Mouse (Mus musculus) CH12.LX (cell line): ENCODE results near the gene Cfdp1. TPM values are rescaled to one million over a fixed set of nuclear protein-coding genes. Genes with fewer than 3 reads are reported as not detected.

Source experiments
- DNase-seq: peaks from one replicate; pipeline ENCODE4 v3.0.0-alpha.2; 2013; ENCODE audit errors: extremely low read depth
- H3K27ac ChIP-seq: 2 replicates; pipeline ENCODE4 v1.5.1; 2012; ENCODE audit warnings: low read depth, mild to moderate bottlenecking, control low read depth, moderate library complexity; ENCODE audit not compliant: insufficient read depth
- H3K27me3 ChIP-seq: replicated peaks from 2 replicates; pipeline ENCODE3; 2012; ENCODE audit warnings: inconsistent platforms
- H3K36me3 ChIP-seq, 2 experiments: replicated peaks in 1 of 2; 2 replicates each; pipeline versions ENCODE3 to v1.6.1; 2012; ENCODE audit warnings: inconsistent platforms in 1 of 2, low read length in 1 of 2, mild to moderate bottlenecking in 1 of 2, mixed read lengths in 1 of 2, moderate library complexity in 1 of 2; ENCODE audit not compliant: control insufficient read depth in 1 of 2, insufficient read depth in 1 of 2
- H3K4me1 ChIP-seq, 2 experiments: 2 replicates each; pipeline ENCODE4 v1.6.1; 2012; ENCODE audit warnings: inconsistent platforms in 1 of 2, moderate library complexity in 1 of 2; ENCODE audit not compliant: insufficient read depth in 2 of 2, control insufficient read depth in 1 of 2
- H3K4me2 ChIP-seq: 2 replicates; pipeline ENCODE4 v1.6.1; 2012; ENCODE audit warnings: low read depth, mild to moderate bottlenecking, control low read depth; ENCODE audit not compliant: poor library complexity, insufficient read depth, severe bottlenecking
- H3K4me3 ChIP-seq, 3 experiments: fragments of 150-350 bp in 1 of 3; sonication (generic) in 1 of 3; replicated peaks in 1 of 3; 2 replicates each; pipeline versions ENCODE3 to v1.5.1; 2011 to 2012; ENCODE audit warnings: low read depth in 2 of 3, low read length in 2 of 3, mild to moderate bottlenecking in 2 of 3, moderate library complexity in 2 of 3, control low read depth in 1 of 3, improper control_type of control experiment in 1 of 3, inconsistent platforms in 1 of 3, mixed read lengths in 1 of 3; ENCODE audit not compliant: poor library complexity in 1 of 3
- H3K79me2 ChIP-seq: replicated peaks from 2 replicates; pipeline ENCODE4 v1.6.1; 2012; ENCODE audit warnings: mild to moderate bottlenecking, moderate library complexity; ENCODE audit not compliant: control insufficient read depth, poor library complexity, insufficient read depth, severe bottlenecking; ENCODE audit errors: extremely low read depth
- H3K9ac ChIP-seq: 2 replicates; pipeline ENCODE4 v1.6.1; 2012; ENCODE audit warnings: low read depth, mild to moderate bottlenecking, control low read depth, moderate library complexity; ENCODE audit not compliant: insufficient read depth
- H3K9me3 ChIP-seq: replicated peaks from 2 replicates; pipeline ENCODE3; 2012; ENCODE audit warnings: low read length, inconsistent platforms, mixed read lengths
- BHLHE40 ChIP-seq: IDR thresholded peaks from 2 replicates; pipeline ENCODE4 v1.6.1; 2011; ENCODE audit warnings: mild to moderate bottlenecking, low read depth, low read length, improper control_type of control experiment
- CHD2 ChIP-seq: IDR thresholded peaks from 2 replicates; pipeline ENCODE4 v1.6.1; 2011; ENCODE audit warnings: low read length, improper control_type of control experiment
- E2F4 ChIP-seq: IDR thresholded peaks from 2 replicates; pipeline ENCODE4 v1.6.1; 2011; ENCODE audit warnings: low read depth, low read length, improper control_type of control experiment; ENCODE audit not compliant: insufficient replicate concordance
- EP300 ChIP-seq: IDR thresholded peaks from 2 replicates; pipeline ENCODE4 v1.6.1; 2011; ENCODE audit warnings: low read length, improper control_type of control experiment
- GABPA ChIP-seq: IDR thresholded peaks from 2 replicates; pipeline ENCODE4 v1.6.1; 2012; ENCODE audit warnings: low read depth, low read length, improper control_type of control experiment, inconsistent platforms; ENCODE audit not compliant: insufficient replicate concordance
- JUN ChIP-seq: IDR thresholded peaks from 2 replicates; pipeline ENCODE4 v1.6.1; 2011; ENCODE audit warnings: low read depth, mild to moderate bottlenecking, low read length, improper control_type of control experiment, moderate library complexity; ENCODE audit not compliant: insufficient read depth
- MAFK ChIP-seq: IDR thresholded peaks from 2 replicates; pipeline ENCODE4 v1.6.1; 2011; ENCODE audit warnings: low read length, improper control_type of control experiment; ENCODE audit not compliant: insufficient replicate concordance
- MXI1 ChIP-seq: IDR thresholded peaks from 2 replicates; pipeline ENCODE4 v1.6.1; 2011; ENCODE audit warnings: mild to moderate bottlenecking, low read depth, low read length, improper control_type of control experiment
- NELFE ChIP-seq: IDR thresholded peaks from 2 replicates; pipeline ENCODE4 v1.6.1; 2011; ENCODE audit warnings: low read depth, low read length, improper control_type of control experiment
- NRF1 ChIP-seq: IDR thresholded peaks from 2 replicates; pipeline ENCODE4 v1.6.1; 2014; ENCODE audit warnings: low read depth, mild to moderate bottlenecking, inconsistent platforms, low read length, improper control_type of control experiment, moderate library complexity
- RAD21 ChIP-seq: IDR thresholded peaks from 2 replicates; pipeline ENCODE4 v1.6.1; 2011; ENCODE audit warnings: low read depth, mild to moderate bottlenecking, low read length, improper control_type of control experiment, moderate library complexity
- RCOR1 ChIP-seq: conservative IDR thresholded peaks from 2 replicates; pipeline ENCODE4 v1.6.1; 2012; ENCODE audit warnings: low read depth, mild to moderate bottlenecking, inconsistent platforms, low read length, improper control_type of control experiment
- TCF12 ChIP-seq: IDR thresholded peaks from 2 replicates; pipeline ENCODE4 v1.6.1; 2014; ENCODE audit warnings: low read depth, mild to moderate bottlenecking, inconsistent platforms, low read length, improper control_type of control experiment
- ZC3H11A ChIP-seq: IDR thresholded peaks from 2 replicates; pipeline ENCODE4 v1.6.1; 2012; ENCODE audit warnings: low read depth, mild to moderate bottlenecking, inconsistent platforms, low read length, improper control_type of control experiment
- dilution Hi-C: fragments of 300-500 bp; cut with MboI; formaldehyde crosslinking; loops from 2 replicates; pipeline ENCODE4 v1.14.3; 2020; ENCODE audit warnings: low sequenced_read_pairs; ENCODE audit not compliant: extremely low pct_unique_long_range_greater_than_20kb, extremely low pct_ligation_motif_present
- in situ Hi-C: fragments of 300-500 bp; cut with MboI; formaldehyde crosslinking; loops from 3 replicates; pipeline ENCODE4 v1.14.3; 2019; ENCODE audit warnings: low sequenced_read_pairs, low pct_ligation_motif_present, low pct_unique_long_range_greater_than_20kb, mixed read lengths
- polyA plus RNA-seq: library from polyadenylated mRNA; unstranded; fragments of >175 nt; gene quantifications from 2 replicates; pipeline ENCODE4 v1.2.1, GENCODE M21; 2012; ENCODE audit warnings: low read depth; ENCODE audit not compliant: insufficient read length
- total RNA-seq, 2 experiments: library from RNA; depleted of rRNA; stranded (reverse); fragments of 300-350 nt in 1 of 2; fragments of >200 nt in 1 of 2; gene quantifications; 2 replicates each; pipeline ENCODE4 v1.2.3; 2012 to 2014

Cfdp1 gene
- total and polyA plus RNA-seq, 3 experiments, result 113 to 210 (median 169) TPM

DNA sequence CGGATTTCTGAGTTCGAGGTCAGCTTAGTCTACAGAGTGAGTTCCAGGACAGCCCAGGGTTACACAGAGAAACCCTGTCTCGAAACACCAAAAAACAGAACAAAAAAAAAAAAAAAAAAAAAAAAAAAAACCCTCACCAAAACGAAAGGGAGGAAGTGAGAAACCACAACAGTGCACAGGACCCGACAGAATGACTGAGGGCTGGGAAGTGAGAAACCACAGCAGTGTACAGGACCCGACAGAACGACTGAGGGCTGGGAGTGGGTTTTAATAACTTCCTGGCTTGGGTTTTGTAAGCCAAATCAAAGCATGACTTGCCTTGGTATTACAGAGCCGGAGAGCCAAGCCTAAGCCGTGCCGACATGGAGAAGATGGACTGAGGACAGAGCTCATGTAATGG lies 32.9 kb downstream of the Cfdp1 start (continued):
- no peak for TF ChIP-seq ZC3H11A
- 0 out of 2 replicates have a peak, but pooled peaks have one; percentile 10 for TF ChIP-seq NELFE
- TF ChIP-seq BHLHE40, result peak; percentile 97
- peak; percentile 88 for TF ChIP-seq CHD2
- TF ChIP-seq EP300, result peak; percentile 100
- TF ChIP-seq MAFK, result peak; percentile 99
- peak; percentile 100 for TF ChIP-seq RCOR1
- TF ChIP-seq, all 38 proteins: peak for 24

DNA sequence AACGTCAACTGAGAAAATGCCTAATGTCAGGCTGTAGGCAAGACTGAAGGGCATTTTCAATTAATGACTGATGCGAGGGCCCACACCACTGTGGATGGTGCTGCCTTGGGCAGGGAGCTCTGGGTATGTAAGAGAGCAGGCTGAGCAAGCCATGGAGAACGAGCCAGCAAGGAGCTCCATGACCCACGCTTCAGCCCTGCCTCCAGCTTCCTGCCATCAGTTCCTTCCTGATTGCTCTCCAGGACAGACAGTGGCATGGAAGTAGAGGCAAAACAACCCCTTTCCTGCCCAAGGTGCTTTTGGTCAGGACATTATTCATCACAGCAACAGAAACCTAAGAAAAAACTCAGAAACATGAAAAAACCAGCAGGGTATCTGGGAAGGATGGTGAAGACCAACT lies 33.4 kb downstream of the Cfdp1 start:
- no peak overlapping the region for H3K9ac ChIP-seq
- H3K4me2 ChIP-seq, result no peak overlapping the region; the same call in 1 of the 2 replicates
- no peak for DNase-seq
- no peaks in the 10 kb centered on the region for H3K27me3 ChIP-seq
- no peak overlapping the region for H3K27ac ChIP-seq
- no peaks in the 10 kb centered on the region for H3K79me2 ChIP-seq
- no peak for TF ChIP-seq EP300
- in situ Hi-C loops (loop anchor here (10.0 kb wide), 1 partner anchor 46 kb away; no protein-coding TSS in a partner anchor), dilution Hi-C loops (no loop called here)
- peaks cover 21 to 67% of the 10 kb centered on the region in 2 experiments for H3K36me3 ChIP-seq
- H3K4me3 ChIP-seq, result no peak overlapping the region
- H3K4me1 ChIP-seq, result peaks cover 12 to 16% of the 10 kb centered on the region in 2 experiments
- H3K9me3 ChIP-seq, result peaks cover 3% of the 10 kb centered on the region

GRCm38 (mm10) chr8:111820018-111820417 lies 34.1 kb downstream of the Cfdp1 start:
- H3K79me2 ChIP-seq, result no peaks in the 10 kb centered on the region
- H3K4me2 ChIP-seq, result no peak overlapping the region
- dilution Hi-C loops (no loop called here), in situ Hi-C loops (loop anchor here (10.0 kb wide), 1 partner anchor 45 kb away; no protein-coding TSS in a partner anchor)
- no peak overlapping the region for H3K27ac ChIP-seq
- H3K9me3 ChIP-seq, result peaks cover 3% of the 10 kb centered on the region
- no peaks in the 10 kb centered on the region for H3K27me3 ChIP-seq
- DNase-seq, result no peak
- peaks cover 22 to 69% of the 10 kb centered on the region in 2 experiments for H3K36me3 ChIP-seq
- H3K4me3 ChIP-seq, result no peak overlapping the region
- TF ChIP-seq RAD21 (no peak), E2F4 (no peak), TCF12 (no peak), CHD2 (no peak)
- peaks cover 12 to 16% of the 10 kb centered on the region in 2 experiments for H3K4me1 ChIP-seq
- H3K9ac ChIP-seq, result no peak overlapping the region

GRCm38 (mm10) chr8:111818556-111818955 lies 35.5 kb downstream of the Cfdp1 start:
- H3K79me2 ChIP-seq, result no peaks in the 10 kb centered on the region
- dilution Hi-C loops, result no loop called here
- no peak overlapping the region for H3K4me3 ChIP-seq
- H3K36me3 ChIP-seq, result peaks cover 25 to 71% of the 10 kb centered on the region in 2 experiments
- TF ChIP-seq GABPA (no peak), JUN (no peak), TCF12 (no peak), NRF1 (no peak), MXI1 (no peak)
- no peak for DNase-seq
- peaks cover 3% of the 10 kb centered on the region for H3K9me3 ChIP-seq
- H3K4me1 ChIP-seq, result peaks cover 15 to 16% of the 10 kb centered on the region in 2 experiments
- no peak overlapping the region for H3K9ac ChIP-seq
- no peak overlapping the region for H3K4me2 ChIP-seq
- in situ Hi-C loops, result no loop called here
- H3K27me3 ChIP-seq, result no peaks in the 10 kb centered on the region
- no peak overlapping the region for H3K27ac ChIP-seq
